Mouse (Mus musculus) thymus, postnatal 36 days (tissue): Measurements from ENCODE around the gene Crlf3.

Experiments used
- DNase-seq, 2 experiments: peaks; one replicate each; pipeline ENCODE4 v3.0.0; 2022; ENCODE audit warnings: mixed read lengths in 2 of 2

Crlf3 gene

GRCm38 (mm10) chr11:80080826-80081728 is at the start of gene Crlf3:
Crlf3 (minus strand) TSS chr11:80080991.
- DNase-seq, result peak; percentile 95 to 97

- no peak for DNase-seq
Observed at GRCm38 (mm10) chr11:80116411-80116810, 35.6 kb upstream of the Crlf3 start.

GRCm38 (mm10) chr11:80104407-80104806 is 23.6 kb upstream of the Crlf3 start:
- no peak for DNase-seq

- DNase-seq, result no peak
Observed at GRCm38 (mm10) chr11:80101298-80101697, 20.5 kb upstream of the Crlf3 start.

GRCm38 (mm10) chr11:80098444-80099056 is 17.8 kb upstream of the Crlf3 start:
- DNase-seq, result no peak

GRCm38 (mm10) chr11:80090555-80091164 is 9.9 kb upstream of the Crlf3 start:
- DNase-seq, result no peak

- no peak for DNase-seq
Observed at GRCm38 (mm10) chr11:80089817-80090214, 9.0 kb upstream of the Crlf3 start.

GRCm38 (mm10) chr11:80088917-80089816 is 8.4 kb upstream of the Crlf3 start, which contains the start of gene Atad5:
Atad5 (plus strand) TSS chr11:80089400.
- DNase-seq, result peak; percentile 87 to 88

GRCm38 (mm10) chr11:80086844-80087243 is 6.1 kb upstream of the Crlf3 start:
- DNase-seq, result peak; percentile 82 to 86

- DNase-seq, result no peak
Observed at GRCm38 (mm10) chr11:80085356-80086055, 4.7 kb upstream of the Crlf3 start.

GRCm38 (mm10) chr11:80081786-80082319 is 1.1 kb upstream of the Crlf3 start:
- no peak for DNase-seq

GRCm38 (mm10) chr11:80080381-80080825 is 388 bp downstream of the Crlf3 start:
- no peak for DNase-seq

GRCm38 (mm10) chr11:80079751-80080150 is 1.0 kb downstream of the Crlf3 start:
- DNase-seq, result no peak

GRCm38 (mm10) chr11:80078831-80079230 is 2.0 kb downstream of the Crlf3 start:
- no peak for DNase-seq

GRCm38 (mm10) chr11:80077784-80078545 is 2.8 kb downstream of the Crlf3 start:
- DNase-seq, result no peak

GRCm38 (mm10) chr11:80075608-80076277 is 5.0 kb downstream of the Crlf3 start:
- no peak for DNase-seq

- no peak for DNase-seq
Observed at GRCm38 (mm10) chr11:80072365-80072764, 8.4 kb downstream of the Crlf3 start.

- DNase-seq, result no peak
Observed at GRCm38 (mm10) chr11:80071039-80071438, 9.8 kb downstream of the Crlf3 start.

- no peak for DNase-seq
Observed at GRCm38 (mm10) chr11:80069815-80070214, 11.0 kb downstream of the Crlf3 start.

- peak; percentile 32 to 52 for DNase-seq
Observed at GRCm38 (mm10) chr11:80067558-80067957, 13.2 kb downstream of the Crlf3 start.
